In the genomic region with DNA sequence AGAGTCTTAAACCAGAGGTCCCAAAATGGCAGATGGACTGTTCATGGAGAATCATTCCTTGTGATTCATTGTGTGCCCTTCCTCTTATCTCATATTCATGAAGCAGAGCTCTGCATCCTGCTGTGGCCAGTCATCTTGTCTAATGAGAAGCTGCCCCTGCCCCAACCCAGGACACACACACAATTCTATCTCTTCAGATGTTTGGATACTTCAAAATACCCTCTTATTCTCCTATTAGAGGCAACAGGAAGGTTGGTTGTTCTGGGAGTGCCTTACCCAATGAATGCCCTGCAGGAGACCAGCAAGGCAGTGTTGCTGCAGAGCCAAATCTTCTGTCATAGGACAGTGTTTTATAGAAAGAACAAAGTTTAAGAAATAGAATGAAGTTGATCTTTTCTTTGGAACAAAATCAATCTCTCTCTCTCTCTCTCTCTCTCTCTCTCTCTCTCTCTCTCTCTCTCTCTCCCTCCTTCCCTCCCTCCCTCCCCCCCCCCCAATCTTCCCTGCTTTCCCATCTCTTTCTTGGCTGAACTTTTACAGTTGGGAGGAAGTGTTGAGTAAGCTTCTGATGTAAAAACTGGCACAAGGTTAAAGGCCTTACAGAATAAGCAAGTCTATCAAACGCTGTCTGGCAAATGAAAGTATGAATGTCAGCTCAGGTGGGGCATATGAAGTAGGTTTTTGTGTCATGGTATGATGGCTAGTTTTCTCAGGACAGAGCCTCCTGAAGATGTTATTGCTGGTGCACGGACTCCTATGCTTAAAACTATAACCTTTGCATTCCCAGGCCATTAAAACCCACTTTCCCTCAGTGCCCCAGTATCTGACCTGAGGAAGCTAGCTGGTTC, we compare ENCODE assay signal across 25 mouse cellular contexts.
DNase-seq lines count a peak whose midpoint lies in the region; ATAC-seq lines count a peak whose summit lies in the region.
"Had no signal": no experiment of that assay in that cellular context is flagged by ENCODE, and none has a peak within 500 bp of the region (broad histone marks: within the 10 kb centered on the region; RNA-seq: fewer than 3 reads in every experiment).

No protein-coding gene starts in this region.

- intact Hi-C loops in heart, postnatal 10 days (cut with DNase I), result no loop called here

- no peak overlapping the region for H3K4me3 ChIP-seq in lung, embryonic 15.5 days
- H3K4me3 ChIP-seq: embryonic facial prominence, embryonic 12.5 days; forebrain, embryonic 10.5 days; forebrain, embryonic 15.5 days; heart, embryonic 10.5 days; heart, embryonic 15.5 days; left cerebral cortex, adult 2 months; limb, embryonic 13.5 days; liver, embryonic 13.5 days; midbrain, embryonic 13.5 days; neural tube, embryonic 13.5 days had no signal

- H3K9ac ChIP-seq in lung, embryonic 15.5 days, result no peak overlapping the region
- H3K9ac ChIP-seq: embryonic facial prominence, embryonic 12.5 days; forebrain, embryonic 15.5 days; heart, embryonic 15.5 days; hindbrain, embryonic 14.5 days; limb, embryonic 13.5 days; liver, embryonic 13.5 days; midbrain, embryonic 13.5 days; neural tube, embryonic 13.5 days had no signal

- H3K9me3 ChIP-seq in lung, embryonic 15.5 days, result no peaks in the 10 kb centered on the region
- H3K9me3 ChIP-seq: embryonic facial prominence, embryonic 12.5 days; forebrain, embryonic 10.5 days; forebrain, embryonic 15.5 days; heart, embryonic 10.5 days; heart, embryonic 15.5 days; limb, embryonic 13.5 days; liver, embryonic 13.5 days; midbrain, embryonic 13.5 days; neural tube, embryonic 13.5 days had no signal

- no peaks in the 10 kb centered on the region for H3K27me3 ChIP-seq in lung, embryonic 15.5 days
- H3K27me3 ChIP-seq: embryonic facial prominence, embryonic 12.5 days; forebrain, embryonic 15.5 days; heart, embryonic 15.5 days; limb, embryonic 13.5 days; liver, embryonic 13.5 days; midbrain, embryonic 13.5 days; neural tube, embryonic 13.5 days had no signal

- no peaks in the 10 kb centered on the region for H3K36me3 ChIP-seq in lung, embryonic 15.5 days
- H3K36me3 ChIP-seq: embryonic facial prominence, embryonic 12.5 days; forebrain, embryonic 10.5 days; forebrain, embryonic 15.5 days; heart, embryonic 10.5 days; heart, embryonic 15.5 days; limb, embryonic 13.5 days; liver, embryonic 13.5 days; midbrain, embryonic 13.5 days; neural tube, embryonic 13.5 days had no signal

- DNase-seq in heart, adult 11 months, result peak; percentile 85
- DNase-seq in heart, postnatal 10 days, result no peak
- DNase-seq in lung, postnatal 4 days, result no peak
- DNase-seq in adipocyte (ENCODE audit: low spot score), result peak; percentile 60
- peak; percentile 11 for DNase-seq in lung, postnatal 36 days
- DNase-seq in embryo, embryonic 10.5 days (ENCODE audit: low spot score), result no peak
- DNase-seq: cerebellum, adult 11 months; cerebellum, adult 9-10 months; cerebellum, postnatal 36 days; embryo, embryonic 11 days; kidney, postnatal 14 days; liver, embryonic 13.5 days had no signal

- peak overlapping the region; percentile 61 for H3K27ac ChIP-seq in lung, embryonic 15.5 days
- H3K27ac ChIP-seq: embryonic facial prominence, embryonic 12.5 days; forebrain, embryonic 10.5 days; forebrain, embryonic 15.5 days; heart, embryonic 10.5 days; heart, embryonic 15.5 days; hindbrain, embryonic 14.5 days; left cerebral cortex, adult 2 months; limb, embryonic 13.5 days; liver, embryonic 13.5 days; macrophage; midbrain, embryonic 13.5 days; neural tube, embryonic 13.5 days had no signal

- 57% methylated on average over 2 of the region's 2 CpGs for WGBS in lung, embryonic 15.5 days

- no peak for ATAC-seq in lung, embryonic 15.5 days (ENCODE audit: borderline replicate concordance, extremely low read depth, low FRiP score, low TSS enrichment)
- ATAC-seq: forebrain, embryonic 15.5 days; intestine, postnatal 0 days; midbrain, embryonic 13.5 days had no signal

- peaks cover 10% of the 10 kb centered on the region; the same call in 1 of the 2 replicates for H3K4me1 ChIP-seq in lung, embryonic 15.5 days
- H3K4me1 ChIP-seq: embryonic facial prominence, embryonic 12.5 days; forebrain, embryonic 10.5 days; forebrain, embryonic 15.5 days; heart, embryonic 10.5 days; heart, embryonic 15.5 days; limb, embryonic 13.5 days; liver, embryonic 13.5 days; midbrain, embryonic 13.5 days; neural tube, embryonic 13.5 days had no signal

- no peak overlapping the region for H3K4me2 ChIP-seq in lung, embryonic 15.5 days
- H3K4me2 ChIP-seq: embryonic facial prominence, embryonic 12.5 days; forebrain, embryonic 15.5 days; heart, embryonic 15.5 days; hindbrain, embryonic 14.5 days; limb, embryonic 13.5 days; liver, embryonic 13.5 days; midbrain, embryonic 13.5 days; neural tube, embryonic 13.5 days had no signal

Comparison
In these comparisons a context has a peak if more than half of its experiments do, and no peak if none do; other contexts are left out.
1. DNase-seq: peak in heart, adult 11 months (single experiment), adipocyte (single experiment) and lung, postnatal 36 days (single experiment); none in heart, postnatal 10 days (0 of 2), lung, postnatal 4 days (0 of 2) and embryo, embryonic 10.5 days (single experiment).